Mouse (Mus musculus) forebrain, embryonic 14.5 days (tissue): ENCODE measurements around the gene Ssh2. TPM values are rescaled to one million over a fixed set of nuclear protein-coding genes. Genes with fewer than 3 reads are reported as not detected.

Experiments
- ATAC-seq: fragments of 200-750 bp; cut with Nextera tagmentation; 2 replicates; pipeline ENCODE4 v1.8.0; 2017; ENCODE audit warnings: mild to moderate bottlenecking, moderate library complexity
- DNase-seq: peaks from one replicate; pipeline ENCODE4 v3.0.0-alpha.2; 2015; ENCODE audit warnings: low spot score
- H3K27ac ChIP-seq: fragments of 300-500 bp; sonication (generic); 2 replicates; pipeline ENCODE4 v1.5.1; 2014; ENCODE audit warnings: low read depth, mild to moderate bottlenecking, control low read depth, low read length, moderate library complexity
- H3K27me3 ChIP-seq: fragments of 300-500 bp; sonication (generic); replicated peaks from 2 replicates; pipeline ENCODE4 v1.6.1; 2014; ENCODE audit warnings: low read length, control low read depth, mixed read lengths; ENCODE audit not compliant: control insufficient read depth, insufficient read depth
- H3K36me3 ChIP-seq: fragments of 300-500 bp; sonication (generic); 2 replicates; pipeline ENCODE4 v1.6.1; 2014; ENCODE audit warnings: low read length, control low read depth; ENCODE audit not compliant: control insufficient read depth, insufficient read depth
- H3K4me1 ChIP-seq: fragments of 300-500 bp; sonication (generic); 2 replicates; pipeline ENCODE4 v1.6.1; 2014; ENCODE audit warnings: antibody characterized with exemption, low read length, control low read depth; ENCODE audit not compliant: control insufficient read depth, insufficient read depth
- H3K4me2 ChIP-seq: fragments of 300-500 bp; sonication (generic); 2 replicates; pipeline ENCODE4 v1.6.1; 2014; ENCODE audit warnings: mild to moderate bottlenecking, control low read depth, low read length
- H3K4me3 ChIP-seq: fragments of 300-500 bp; sonication (generic); 2 replicates; pipeline ENCODE4 v1.5.1; 2014; ENCODE audit warnings: low read depth, low read length, control low read depth
- H3K9ac ChIP-seq: fragments of 300-500 bp; sonication (generic); 2 replicates; pipeline ENCODE4 v1.6.1; 2014; ENCODE audit warnings: mild to moderate bottlenecking, low read length, control low read depth, moderate library complexity
- H3K9me3 ChIP-seq: fragments of 300-500 bp; sonication (generic); replicated peaks from 2 replicates; pipeline ENCODE4 v1.6.1; 2016; ENCODE audit warnings: low read length, control low read depth, mixed read lengths; ENCODE audit not compliant: control insufficient read depth
- WGBS: fragments of 180-500 bp; shearing (Covaris S2); extraction: QIAGEN DNeasy Blood & Tissue Kit; methylation state at CpG from one replicate; pipeline ENCODE4 v1.1.7; 2014; 5-methylcytosine and 5-hydroxymethylcytosine counted together
- polyA plus RNA-seq: library from polyadenylated mRNA; unstranded; fragments of >200 nt; fragmentation: Nextera tagmentation; extraction: Ambion mirVana; gene quantifications from 2 replicates; pipeline ENCODE4 v1.2.1, GENCODE M21; 2014

Gene Ssh2
- polyA plus RNA-seq, 1 experiment from 2014 or later, result 15.5 TPM

DNA sequence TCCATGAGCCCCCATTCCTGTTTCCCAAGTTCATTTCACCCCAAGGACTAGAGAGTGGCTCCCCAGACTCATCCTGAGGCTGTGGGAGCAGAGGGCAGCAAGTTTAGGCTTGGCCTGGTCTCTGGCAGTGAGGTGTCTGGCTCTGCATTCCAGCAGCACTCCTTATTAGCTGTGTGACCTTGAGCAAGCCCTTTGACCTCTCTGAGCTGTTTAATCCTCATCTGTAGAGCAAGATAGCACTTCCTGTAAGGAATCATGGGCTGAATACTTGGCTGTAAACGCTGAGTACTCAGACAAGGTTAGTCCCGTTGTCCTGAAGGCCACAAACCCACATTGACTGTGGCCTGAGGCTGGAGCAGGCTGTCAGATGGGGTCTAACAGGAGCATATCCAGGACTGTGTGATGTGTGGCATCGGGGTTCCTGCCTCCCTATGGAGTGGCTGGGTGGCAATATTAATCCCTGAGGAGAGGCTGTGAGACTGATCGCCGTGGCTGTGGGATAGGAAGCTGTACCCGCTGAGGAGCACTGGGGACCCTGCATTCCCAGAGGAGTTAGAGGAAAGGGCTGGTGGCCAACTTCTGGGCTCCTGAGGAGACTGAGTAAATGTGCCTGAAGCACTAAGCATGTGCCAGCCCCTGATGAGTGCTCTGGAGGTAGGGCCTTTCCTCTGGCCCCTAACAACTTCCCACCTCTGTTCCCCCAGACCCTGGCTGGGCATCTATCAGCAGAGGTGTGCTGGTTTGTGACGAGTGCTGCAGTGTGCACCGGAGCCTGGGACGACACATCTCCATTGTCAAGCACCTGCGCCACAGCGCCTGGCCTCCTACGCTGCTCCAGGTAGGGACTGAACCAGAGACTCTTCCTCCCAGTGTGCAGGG lies 282.4 kb downstream of the Ssh2 start:
- ATAC-seq, result no peak
- Histone ChIP-seq H3K4me1 (peaks cover 18% of the 10 kb centered on the region), H3K27ac (peak overlapping the region; percentile 21; the same call in 1 of the 2 replicates), H3K9ac (no peak overlapping the region), H3K27me3 (no peaks in the 10 kb centered on the region), H3K36me3 (peaks cover 44% of the 10 kb centered on the region), H3K9me3 (no peaks in the 10 kb centered on the region), H3K4me2 (no peak overlapping the region), H3K4me3 (no peak overlapping the region)
- DNase-seq, result no peak
- WGBS, result 79% methylated on average over 12 of the region's 12 CpGs

DNA sequence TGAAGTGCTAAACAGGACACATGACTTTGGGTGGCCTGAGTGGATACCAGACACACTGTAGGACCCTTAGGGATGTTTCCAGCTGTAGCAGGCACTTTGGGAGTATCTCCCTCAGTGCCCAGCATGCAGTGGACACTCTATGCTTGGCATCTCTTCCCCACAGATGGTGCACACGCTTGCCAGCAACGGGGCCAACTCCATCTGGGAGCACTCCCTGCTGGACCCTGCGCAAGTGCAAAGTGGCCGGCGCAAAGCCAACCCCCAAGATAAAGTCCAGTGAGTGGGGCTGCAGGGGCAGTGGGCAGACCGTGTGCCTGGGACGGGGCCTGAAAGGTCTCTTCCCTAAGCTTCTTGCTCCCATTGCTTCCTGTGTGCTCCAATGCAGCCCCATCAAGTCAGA lies 283.3 kb downstream of the Ssh2 start:
- H3K27me3 ChIP-seq, result no peaks in the 10 kb centered on the region
- 91% methylated on average over 7 of the region's 7 CpGs for WGBS
- H3K4me1 ChIP-seq, result peaks cover 13% of the 10 kb centered on the region
- H3K9me3 ChIP-seq, result no peaks in the 10 kb centered on the region
- H3K9ac ChIP-seq, result no peak overlapping the region
- H3K36me3 ChIP-seq, result peaks cover 53% of the 10 kb centered on the region
- no peak overlapping the region for H3K27ac ChIP-seq
- DNase-seq (no peak), ATAC-seq (no peak)
- H3K4me2 ChIP-seq, result no peak overlapping the region
- no peak overlapping the region for H3K4me3 ChIP-seq

DNA sequence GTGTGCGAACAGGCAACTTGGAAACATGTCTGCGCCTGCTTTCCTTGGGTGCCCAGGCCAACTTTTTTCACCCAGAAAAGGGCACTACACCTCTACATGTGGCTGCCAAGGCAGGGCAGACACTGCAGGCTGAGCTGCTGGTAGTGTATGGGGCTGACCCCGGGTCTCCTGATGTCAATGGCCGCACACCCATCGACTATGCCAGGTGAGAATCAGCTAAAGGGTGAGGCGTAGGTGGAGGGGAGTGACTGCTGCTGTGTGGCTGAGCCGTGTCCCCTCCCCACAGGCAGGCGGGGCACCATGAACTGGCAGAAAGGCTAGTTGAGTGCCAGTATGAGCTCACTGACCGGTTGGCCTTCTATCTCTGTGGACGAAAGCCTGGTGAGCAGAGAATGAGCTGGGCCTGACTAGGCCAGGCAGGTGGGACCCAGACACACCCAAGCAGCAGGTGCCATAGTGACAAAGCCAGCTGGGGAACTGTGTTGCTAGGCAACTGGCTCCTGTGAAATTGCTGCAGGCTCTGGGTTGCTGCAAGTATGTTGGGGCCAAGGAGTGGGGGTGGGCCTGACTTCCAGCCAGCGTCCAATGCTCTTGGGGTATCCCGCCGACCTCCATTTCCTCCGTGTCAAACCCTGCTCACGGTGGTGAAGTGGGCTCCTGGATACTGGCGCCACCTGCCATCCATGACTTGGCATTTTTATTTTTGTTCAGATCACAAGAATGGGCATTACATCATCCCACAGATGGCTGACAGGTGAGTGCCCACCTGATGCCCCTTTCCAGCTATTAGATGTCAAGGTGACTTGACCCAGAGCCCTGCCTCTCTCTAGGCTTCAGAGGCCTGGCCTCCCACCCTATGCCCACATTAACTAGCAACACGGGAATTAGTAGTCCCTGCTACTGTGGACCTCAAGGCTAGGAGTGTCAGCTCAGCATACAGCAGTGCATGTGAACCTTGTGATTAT lies 284.6 kb downstream of the Ssh2 start:
- no peak for DNase-seq
- WGBS, result 78% methylated on average over 17 of the region's 17 CpGs
- Histone ChIP-seq H3K9ac (peak overlapping the region; percentile 17; the same call in 1 of the 2 replicates), H3K36me3 (peaks cover 66% of the 10 kb centered on the region), H3K4me3 (no peak overlapping the region), H3K4me1 (peaks cover 2% of the 10 kb centered on the region; the same call in 1 of the 2 replicates), H3K9me3 (no peaks in the 10 kb centered on the region), H3K27ac (no peak overlapping the region), H3K27me3 (no peaks in the 10 kb centered on the region), H3K4me2 (no peak overlapping the region)
- no peak for ATAC-seq

DNA sequence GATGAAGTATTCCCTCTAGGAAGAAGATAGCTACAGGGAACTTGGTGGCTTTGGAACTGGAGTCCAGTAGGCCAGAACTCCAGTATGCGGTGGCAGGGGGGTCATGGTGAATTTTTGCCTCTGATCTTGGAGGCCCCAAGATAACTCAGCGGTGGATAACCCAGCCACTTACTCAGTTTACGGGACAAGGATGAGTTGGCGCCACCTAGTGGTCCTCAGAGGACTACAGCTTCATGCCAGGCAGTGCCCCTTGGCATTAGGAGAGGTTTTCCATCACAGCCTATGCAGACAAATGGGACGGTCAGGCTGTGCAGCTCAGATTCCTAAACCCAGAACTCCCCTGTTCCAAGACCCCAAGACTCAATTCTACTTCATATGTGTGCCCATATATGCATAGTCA lies 285.3 kb downstream of the Ssh2 start:
- Histone ChIP-seq H3K4me2 (no peak overlapping the region), H3K27ac (no peak overlapping the region), H3K4me1 (no peaks in the 10 kb centered on the region), H3K9ac (no peak overlapping the region), H3K36me3 (peaks cover 73% of the 10 kb centered on the region), H3K27me3 (no peaks in the 10 kb centered on the region), H3K9me3 (no peaks in the 10 kb centered on the region), H3K4me3 (no peak overlapping the region)
- DNase-seq (peak; percentile 90), ATAC-seq (peak; percentile 66)
- WGBS, result 23% methylated on average over 5 of the region's 5 CpGs

DNA sequence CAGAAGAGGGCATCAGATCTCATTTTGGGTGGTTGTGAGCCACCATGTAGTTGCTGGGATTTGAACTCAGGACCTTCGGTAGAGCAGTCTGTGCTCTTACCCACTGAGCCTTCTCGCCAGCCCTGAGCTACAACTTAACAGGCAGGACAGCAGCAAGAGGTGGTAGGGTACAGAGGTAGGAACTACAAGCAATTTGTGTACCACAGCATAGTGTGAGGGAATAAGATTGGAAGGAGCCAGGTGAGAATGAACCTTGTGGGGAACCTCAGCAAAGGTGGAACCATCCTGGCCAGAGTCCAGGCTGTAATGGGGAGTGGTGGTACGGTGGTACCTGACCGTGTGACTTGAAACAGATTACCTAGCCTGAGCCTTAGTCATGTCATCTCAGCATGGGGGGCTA lies 285.9 kb downstream of the Ssh2 start:
- 90% methylated on average over 4 of the region's 4 CpGs for WGBS

DNA sequence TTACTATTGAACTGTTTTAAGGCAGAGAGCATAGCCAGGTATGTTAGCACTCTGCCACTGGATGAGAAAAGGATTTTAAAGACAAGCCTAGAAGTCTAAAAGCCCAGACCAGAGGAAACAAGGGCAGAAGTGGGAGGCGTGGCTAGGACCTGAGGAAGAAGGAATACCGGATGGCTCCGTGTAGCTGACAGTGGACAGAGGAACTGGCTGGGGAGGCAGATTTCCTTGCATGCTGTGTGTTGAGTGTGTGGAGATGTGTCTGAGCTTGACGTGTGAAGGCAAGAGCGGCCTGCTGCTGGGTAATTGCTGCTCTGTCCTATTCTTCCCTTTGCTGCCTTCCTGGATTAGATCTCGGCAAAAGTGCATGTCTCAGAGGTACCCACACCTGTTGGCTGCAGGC lies 286.4 kb downstream of the Ssh2 start:
- DNase-seq (no peak), ATAC-seq (no peak)
- Histone ChIP-seq H3K4me2 (no peak overlapping the region), H3K36me3 (peaks cover 84% of the 10 kb centered on the region), H3K4me3 (no peak overlapping the region), H3K27me3 (no peaks in the 10 kb centered on the region), H3K9ac (no peak overlapping the region), H3K27ac (no peak overlapping the region), H3K4me1 (no peaks in the 10 kb centered on the region), H3K9me3 (no peaks in the 10 kb centered on the region)
- WGBS, result 93% methylated on average over 6 of the region's 6 CpGs

More for the DNA sequence above, 285.9 kb downstream of the Ssh2 start:
- no peak for DNase-seq
- Histone ChIP-seq H3K36me3 (peaks cover 79% of the 10 kb centered on the region), H3K9ac (no peak overlapping the region), H3K27me3 (no peaks in the 10 kb centered on the region), H3K9me3 (no peaks in the 10 kb centered on the region), H3K4me3 (no peak overlapping the region), H3K4me2 (no peak overlapping the region), H3K27ac (no peak overlapping the region), H3K4me1 (no peaks in the 10 kb centered on the region)
- ATAC-seq, result no peak

DNA sequence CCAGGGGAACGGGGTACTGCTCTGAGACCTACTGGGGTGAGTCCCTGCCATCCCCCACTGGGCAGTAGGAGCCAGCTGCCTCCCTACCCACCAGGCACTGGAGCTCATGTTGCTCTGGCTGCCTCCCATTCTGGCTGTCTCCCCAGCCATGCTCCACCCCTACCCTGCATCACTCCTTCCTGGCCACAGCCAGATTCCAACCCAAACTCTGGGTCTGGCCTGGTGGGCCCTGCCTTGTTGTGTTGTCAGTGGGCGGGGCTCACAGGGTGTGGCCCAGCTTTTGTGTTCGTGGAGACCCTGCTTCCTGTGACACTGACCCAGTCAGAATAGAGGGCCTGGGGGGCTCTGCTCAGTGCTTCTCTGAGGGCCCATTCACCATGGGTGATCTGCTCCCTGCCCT lies 287.4 kb downstream of the Ssh2 start:
- no peak for ATAC-seq
- Histone ChIP-seq H3K9ac (no peak overlapping the region), H3K9me3 (no peaks in the 10 kb centered on the region), H3K4me3 (no peak overlapping the region), H3K4me1 (peaks cover 4% of the 10 kb centered on the region; the same call in 1 of the 2 replicates), H3K36me3 (peaks cover 84% of the 10 kb centered on the region), H3K27me3 (no peaks in the 10 kb centered on the region), H3K27ac (no peak overlapping the region), H3K4me2 (no peak overlapping the region)
- DNase-seq, result no peak
- WGBS, result 61% methylated on average over 3 of the region's 3 CpGs

DNA sequence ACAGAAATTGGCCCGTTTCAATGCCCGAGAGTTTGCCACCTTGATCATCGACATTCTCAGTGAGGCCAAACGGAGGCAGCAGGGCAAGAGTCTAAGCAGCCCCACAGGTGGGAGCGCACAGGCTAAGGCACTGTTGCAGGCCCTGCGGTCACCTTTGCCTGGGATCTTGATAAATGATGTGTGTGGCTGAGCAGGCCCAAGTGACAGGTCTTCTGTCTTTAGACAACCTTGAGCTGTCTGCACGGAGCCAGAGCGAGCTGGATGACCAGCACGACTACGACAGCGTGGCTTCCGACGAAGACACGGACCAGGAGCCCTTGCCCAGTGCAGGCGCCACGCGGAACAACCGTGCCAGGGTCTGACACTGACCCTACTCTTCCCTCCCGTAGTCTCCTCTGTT lies 288.3 kb downstream of the Ssh2 start:
- Histone ChIP-seq H3K4me2 (no peak overlapping the region), H3K36me3 (peaks cover 79% of the 10 kb centered on the region), H3K9me3 (no peaks in the 10 kb centered on the region), H3K27me3 (no peaks in the 10 kb centered on the region), H3K9ac (no peak overlapping the region), H3K27ac (no peak overlapping the region), H3K4me1 (peaks cover 5% of the 10 kb centered on the region; the same call in 1 of the 2 replicates), H3K4me3 (no peak overlapping the region)
- WGBS, result 95% methylated on average over 19 of the region's 19 CpGs
- ATAC-seq (no peak), DNase-seq (no peak)
